Mouse (Mus musculus) MEL (cell line): ENCODE data around the gene Man1c1. TPM values are rescaled to one million over a fixed set of nuclear protein-coding genes. Genes with fewer than 3 reads are reported as not detected.

ENCODE experiments used
- DNase-seq: peaks from one replicate; pipeline ENCODE4 v3.0.0; 2011; ENCODE audit warnings: low read depth, low spot score
- H3K27ac ChIP-seq: 2 replicates; pipeline ENCODE4 v1.5.1; 2012; ENCODE audit warnings: low read depth, mild to moderate bottlenecking, control low read depth, low read length, moderate library complexity; ENCODE audit not compliant: control insufficient read depth
- H3K27me3 ChIP-seq, 2 experiments: fragments of 150-350 bp in 1 of 2; sonication (generic) in 1 of 2; 2 replicates each; pipeline ENCODE4 v1.6.1; 2012; ENCODE audit warnings: low read length in 2 of 2, mild to moderate bottlenecking in 2 of 2, improper control_type of control experiment in 1 of 2, moderate library complexity in 1 of 2; ENCODE audit not compliant: insufficient read depth in 2 of 2, control insufficient read depth in 1 of 2
- H3K36me3 ChIP-seq, 2 experiments: 2 replicates each; pipeline ENCODE4 v1.6.1; 2012 to 2014; ENCODE audit warnings: low read length in 2 of 2, improper control_type of control experiment in 1 of 2, inconsistent platforms in 1 of 2, mild to moderate bottlenecking in 1 of 2; ENCODE audit not compliant: insufficient read depth in 2 of 2, control insufficient read depth in 1 of 2
- H3K4me1 ChIP-seq, 2 experiments: fragments of 150-350 bp in 1 of 2; sonication (generic) in 1 of 2; 2 replicates each; pipeline ENCODE4 v1.6.1; 2012; ENCODE audit warnings: low read length in 2 of 2, improper control_type of control experiment in 1 of 2, mild to moderate bottlenecking in 1 of 2; ENCODE audit not compliant: insufficient read depth in 2 of 2, control insufficient read depth in 1 of 2
- H3K4me3 ChIP-seq, 2 experiments: fragments of 150-350 bp in 1 of 2; sonication (generic) in 1 of 2; 2 replicates each; pipeline ENCODE4 v1.5.1; 2012; ENCODE audit warnings: low read depth in 2 of 2, low read length in 2 of 2, mild to moderate bottlenecking in 2 of 2, moderate library complexity in 2 of 2, control low read depth in 1 of 2, improper control_type of control experiment in 1 of 2; ENCODE audit not compliant: control insufficient read depth in 1 of 2, insufficient read depth in 1 of 2
- H3K79me2 ChIP-seq: 2 replicates; pipeline ENCODE4 v1.6.1; 2012; ENCODE audit warnings: mild to moderate bottlenecking, low read length, moderate library complexity; ENCODE audit not compliant: control insufficient read depth, poor library complexity, insufficient read depth
- H3K9ac ChIP-seq: 2 replicates; pipeline ENCODE4 v1.6.1; 2012; ENCODE audit warnings: low read depth, mild to moderate bottlenecking, control low read depth, low read length, moderate library complexity; ENCODE audit not compliant: control insufficient read depth, poor library complexity, severe bottlenecking
- H3K9me3 ChIP-seq: fragments of 150-350 bp; sonication (generic); replicated peaks from 2 replicates; pipeline ENCODE4 v1.6.1; 2012; ENCODE audit warnings: mild to moderate bottlenecking, low read length, improper control_type of control experiment, moderate library complexity; ENCODE audit not compliant: insufficient read depth
- BHLHE40 ChIP-seq: IDR thresholded peaks from 2 replicates; pipeline ENCODE4 v1.6.1; 2012; ENCODE audit warnings: low read depth, mild to moderate bottlenecking, inconsistent platforms, low read length, improper control_type of control experiment, borderline replicate concordance
- CHD1 ChIP-seq: IDR thresholded peaks from 2 replicates; pipeline ENCODE4 v1.6.1; 2012; ENCODE audit warnings: low read depth, mild to moderate bottlenecking, inconsistent platforms, low read length, improper control_type of control experiment
- CHD2 ChIP-seq: IDR thresholded peaks from 2 replicates; pipeline ENCODE4 v1.6.1; 2011; ENCODE audit warnings: low read length, improper control_type of control experiment
- CTCF ChIP-seq, 3 experiments: IDR thresholded peaks in 2 of 3; conservative IDR thresholded peaks in 1 of 3; 2 replicates each; pipeline ENCODE4 v1.5.1; 2011 to 2012; ENCODE audit warnings: low read length in 3 of 3, low read depth in 2 of 3, mild to moderate bottlenecking in 2 of 3, improper control_type of control experiment in 1 of 3, inconsistent platforms in 1 of 3, mixed read lengths in 1 of 3, moderate library complexity in 1 of 3; ENCODE audit not compliant: control insufficient read depth in 1 of 3, insufficient read depth in 1 of 3, poor library complexity in 1 of 3, severe bottlenecking in 1 of 3
- ELF1 ChIP-seq: IDR thresholded peaks from 2 replicates; pipeline ENCODE4 v1.6.1; 2014; ENCODE audit warnings: low read depth, mild to moderate bottlenecking, inconsistent platforms, low read length, improper control_type of control experiment, moderate library complexity
- GATA1 ChIP-seq: IDR thresholded peaks from 2 replicates; pipeline ENCODE4 v1.6.1; 2011; ENCODE audit warnings: low read depth, low read length, improper control_type of control experiment
- HCFC1 ChIP-seq: IDR thresholded peaks from 2 replicates; pipeline ENCODE4 v1.6.1; 2012; ENCODE audit warnings: low read depth, mild to moderate bottlenecking, inconsistent platforms, low read length, improper control_type of control experiment, moderate library complexity
- KAT2A ChIP-seq: conservative IDR thresholded peaks from 2 replicates; pipeline ENCODE4 v1.6.1; 2012; ENCODE audit warnings: low read depth, low read length, improper control_type of control experiment, inconsistent platforms
- MAFK ChIP-seq: IDR thresholded peaks from 2 replicates; pipeline ENCODE4 v1.6.1; 2011; ENCODE audit warnings: low read depth, mild to moderate bottlenecking, low read length, improper control_type of control experiment, borderline replicate concordance
- MAX ChIP-seq: IDR thresholded peaks from 2 replicates; pipeline ENCODE4 v1.6.1; 2011; ENCODE audit warnings: low read length, improper control_type of control experiment
- MAZ ChIP-seq: IDR thresholded peaks from 2 replicates; pipeline ENCODE4 v1.6.1; 2012; ENCODE audit warnings: low read depth, mild to moderate bottlenecking, inconsistent platforms, low read length, improper control_type of control experiment
- MEF2A ChIP-seq: IDR thresholded peaks from 2 replicates; pipeline ENCODE4 v1.6.1; 2014; ENCODE audit warnings: low read depth, mild to moderate bottlenecking, inconsistent platforms, low read length, improper control_type of control experiment; ENCODE audit not compliant: poor library complexity, insufficient replicate concordance, severe bottlenecking; ENCODE audit errors: extremely low read depth
- MXI1 ChIP-seq: IDR thresholded peaks from 2 replicates; pipeline ENCODE4 v1.6.1; 2011; ENCODE audit warnings: mild to moderate bottlenecking, low read depth, low read length, improper control_type of control experiment
- POLR2AphosphoS2 ChIP-seq: IDR thresholded peaks from 2 replicates; pipeline ENCODE4 v1.6.1; 2011; ENCODE audit warnings: low read length, improper control_type of control experiment
- RAD21 ChIP-seq: IDR thresholded peaks from 2 replicates; pipeline ENCODE4 v1.6.1; 2011; ENCODE audit warnings: mild to moderate bottlenecking, low read depth, low read length, improper control_type of control experiment
- RCOR1 ChIP-seq: IDR thresholded peaks from 2 replicates; pipeline ENCODE4 v1.6.1; 2012; ENCODE audit warnings: low read depth, mild to moderate bottlenecking, inconsistent platforms, low read length, improper control_type of control experiment
- SMC3 ChIP-seq: IDR thresholded peaks from 2 replicates; pipeline ENCODE4 v1.6.1; 2011; ENCODE audit warnings: low read depth, low read length, improper control_type of control experiment
- TAL1 ChIP-seq: IDR thresholded peaks from 2 replicates; pipeline ENCODE4 v1.6.1; 2012; ENCODE audit warnings: mild to moderate bottlenecking, inconsistent platforms, low read length, moderate library complexity, mixed read lengths
- TBP ChIP-seq: IDR thresholded peaks from 2 replicates; pipeline ENCODE4 v1.8.0; 2011; ENCODE audit warnings: low read depth, low read length, improper control_type of control experiment
- TCF12 ChIP-seq: IDR thresholded peaks from 2 replicates; pipeline ENCODE4 v1.6.1; 2014; ENCODE audit warnings: low read depth, mild to moderate bottlenecking, inconsistent platforms, low read length, improper control_type of control experiment, moderate library complexity
- ZC3H11A ChIP-seq: IDR thresholded peaks from 2 replicates; pipeline ENCODE4 v1.6.1; 2012; ENCODE audit warnings: low read depth, mild to moderate bottlenecking, inconsistent platforms, low read length, improper control_type of control experiment
- ZKSCAN1 ChIP-seq: IDR thresholded peaks from 2 replicates; pipeline ENCODE4 v1.6.1; 2012; ENCODE audit warnings: low read depth, mild to moderate bottlenecking, inconsistent platforms, low read length, improper control_type of control experiment, moderate library complexity
- ZMIZ1 ChIP-seq: IDR thresholded peaks from 2 replicates; pipeline ENCODE4 v1.6.1; 2012; ENCODE audit warnings: low read depth, mild to moderate bottlenecking, inconsistent platforms, low read length, improper control_type of control experiment, moderate library complexity
- ZNF384 ChIP-seq: IDR thresholded peaks from 2 replicates; pipeline ENCODE4 v1.6.1; 2012; ENCODE audit warnings: low read depth, mild to moderate bottlenecking, inconsistent platforms, low read length, improper control_type of control experiment
- polyA plus RNA-seq, 2 experiments: library from polyadenylated mRNA; stranded (reverse) in 1 of 2; unstranded in 1 of 2; fragments of >175 nt in 1 of 2; fragments of >200 nt in 1 of 2; gene quantifications; 2 replicates each; pipeline versions ENCODE4 v1.2.1 to v1.2.4; 2012; ENCODE audit warnings: low replicate concordance in 2 of 2, low read depth in 1 of 2; ENCODE audit not compliant: insufficient read length in 2 of 2, insufficient read depth in 1 of 2, missing spikeins in 1 of 2
- total RNA-seq: library from RNA; depleted of rRNA; stranded (reverse); fragments of 300-350 nt; gene quantifications from 2 replicates; pipeline ENCODE4 v1.2.3, GENCODE M21; 2012

The Man1c1 gene
- total and polyA plus RNA-seq, 3 experiments = 1.9 to 5.2 TPM; not detected in 1

DNA sequence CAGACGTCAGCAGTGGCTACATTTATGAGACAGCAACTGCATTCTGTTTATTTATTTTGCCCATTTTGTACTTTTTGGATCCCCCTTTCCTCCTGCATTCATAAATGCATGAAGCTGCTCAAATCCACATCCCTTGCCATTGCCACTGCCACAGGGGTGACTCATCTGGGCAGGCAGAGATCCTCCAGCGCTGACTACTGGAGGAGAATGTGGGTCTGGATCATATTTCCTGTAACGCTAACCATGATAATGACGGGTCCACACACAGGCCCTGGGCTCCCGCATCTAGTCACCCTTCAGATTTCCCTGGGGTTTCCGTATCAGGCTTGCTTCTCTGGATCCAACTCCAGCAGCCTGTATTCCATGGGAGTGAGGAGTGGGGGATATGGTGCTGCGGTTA is 64.8 kb downstream of the Man1c1 start:
- Histone ChIP-seq H3K4me3 (no peak overlapping the region), H3K4me1 (no peaks in the 10 kb centered on the region), H3K9ac (no peak overlapping the region), H3K36me3 (no peaks in the 10 kb centered on the region), H3K79me2 (no peaks in the 10 kb centered on the region), H3K27ac (no peak overlapping the region), H3K27me3 (no peaks in the 10 kb centered on the region), H3K9me3 (no peaks in the 10 kb centered on the region)
- TF ChIP-seq RAD21 (no peak), ZMIZ1 (no peak), CHD1 (no peak), HCFC1 (no peak), MAFK (no peak), POLR2AphosphoS2 (no peak), MXI1 (no peak), ELF1 (no peak), ZC3H11A (no peak), CTCF (IDR thresholded peaks at IDR 0.05 in 2 of 3, conservative IDR thresholded peaks at IDR 0.05 in 1 of 3; ENCODE audit: control insufficient read depth in 1 of 3, insufficient read depth in 1 of 3, low read depth in 2 of 3, low read length in 3 of 3, poor library complexity in 1 of 3, severe bottlenecking in 1 of 3) (no peak), ZNF384 (no peak), TBP (no peak), TCF12 (no peak), TAL1 (no peak), MAZ (no peak), KAT2A (no peak), MEF2A (no peak), GATA1 (no peak)
- DNase-seq = no peak

DNA sequence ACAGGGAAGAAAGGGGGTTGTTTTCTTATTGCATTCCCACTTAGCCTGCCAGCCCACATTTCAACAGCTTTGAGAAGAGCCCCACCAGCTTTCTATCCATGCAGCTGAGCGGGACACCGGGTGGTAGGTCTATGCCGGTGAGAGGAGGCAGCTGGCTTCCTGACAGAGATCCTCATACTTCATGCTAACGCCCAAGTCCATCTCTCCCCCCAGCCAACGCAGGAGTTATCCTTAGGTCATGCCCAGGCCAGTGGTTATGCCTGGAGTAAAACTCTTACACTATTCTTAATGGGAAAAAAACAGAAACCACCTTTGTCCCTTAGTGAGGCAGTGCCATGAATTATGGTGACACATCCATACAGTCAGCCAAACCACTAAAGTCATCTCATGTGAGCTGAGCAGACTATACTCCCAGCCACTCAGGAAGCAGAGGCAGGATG is 66.0 kb downstream of the Man1c1 start:
- DNase-seq = no peak
- no peaks in the 10 kb centered on the region for H3K4me1 ChIP-seq
- H3K36me3 ChIP-seq = no peaks in the 10 kb centered on the region
- H3K27me3 ChIP-seq = no peaks in the 10 kb centered on the region
- H3K27ac ChIP-seq = no peak overlapping the region
- no peaks in the 10 kb centered on the region for H3K9me3 ChIP-seq
- H3K4me3 ChIP-seq = no peak overlapping the region
- H3K9ac ChIP-seq = no peak overlapping the region
- H3K79me2 ChIP-seq = no peaks in the 10 kb centered on the region
- no peak for TF ChIP-seq ZC3H11A
- TF ChIP-seq RAD21 = no peak
- no peak for TF ChIP-seq CHD2
- TF ChIP-seq POLR2AphosphoS2 = no peak
- no peak for TF ChIP-seq RCOR1
- TF ChIP-seq BHLHE40 = no peak
- TF ChIP-seq ZKSCAN1 = no peak
- TF ChIP-seq SMC3 = no peak
- no peak for TF ChIP-seq MAX
